Mouse (Mus musculus) C2C12 (cell line): ENCODE measurements around the gene Eps8.

Source experiments
- CEBPB ChIP-seq: IDR thresholded peaks from one replicate; pipeline ENCODE4 v1.6.1; 2011; ENCODE audit warnings: low read depth, mild to moderate bottlenecking, control low read depth, moderate library complexity
- CTCF ChIP-seq: IDR thresholded peaks from one replicate; pipeline ENCODE4 v1.5.1; 2011; ENCODE audit not compliant: control insufficient read depth, insufficient read depth, insufficient read length
- FOSL1 ChIP-seq: IDR thresholded peaks from one replicate; pipeline ENCODE4 v1.8.0; 2011; ENCODE audit warnings: mild to moderate bottlenecking, low read length; ENCODE audit not compliant: poor library complexity, insufficient read depth, severe bottlenecking
- MAX ChIP-seq: IDR thresholded peaks from one replicate; pipeline ENCODE4 v1.6.1; 2011; ENCODE audit warnings: mild to moderate bottlenecking, control low read depth
- MYOD1 ChIP-seq: IDR thresholded peaks from one replicate; pipeline ENCODE4 v1.6.1; 2011; ENCODE audit warnings: low read depth; ENCODE audit not compliant: control insufficient read depth, insufficient read length
- MYOG ChIP-seq: IDR thresholded peaks from one replicate; pipeline ENCODE4 v1.6.1; 2011; ENCODE audit not compliant: control insufficient read depth, insufficient read length; ENCODE audit errors: extremely low read depth
- USF1 ChIP-seq: IDR thresholded peaks from one replicate; pipeline ENCODE4 v1.6.1; 2011; ENCODE audit warnings: low read depth, mild to moderate bottlenecking, control low read depth, moderate library complexity

GRCm38 (mm10) chr6:137443089-137443488 lies 211.6 kb downstream of the Eps8 start:
- TF ChIP-seq CTCF (no peak), FOSL1 (no peak), USF1 (no peak), MYOD1 (no peak), MAX (no peak), CEBPB (no peak), MYOG (no peak)
